Mouse (Mus musculus) fibroblast of lung, adult 2 months (primary cell): ENCODE results near the gene Bod1.
A peak's percentile ranks its signal among the peaks of the same experiment; 100 is the strongest.

Source experiments
- DNase-seq: peaks from one replicate; pipeline ENCODE4 v3.0.0-alpha.2; 2011; ENCODE audit warnings: low read depth

Gene Bod1

DNA sequence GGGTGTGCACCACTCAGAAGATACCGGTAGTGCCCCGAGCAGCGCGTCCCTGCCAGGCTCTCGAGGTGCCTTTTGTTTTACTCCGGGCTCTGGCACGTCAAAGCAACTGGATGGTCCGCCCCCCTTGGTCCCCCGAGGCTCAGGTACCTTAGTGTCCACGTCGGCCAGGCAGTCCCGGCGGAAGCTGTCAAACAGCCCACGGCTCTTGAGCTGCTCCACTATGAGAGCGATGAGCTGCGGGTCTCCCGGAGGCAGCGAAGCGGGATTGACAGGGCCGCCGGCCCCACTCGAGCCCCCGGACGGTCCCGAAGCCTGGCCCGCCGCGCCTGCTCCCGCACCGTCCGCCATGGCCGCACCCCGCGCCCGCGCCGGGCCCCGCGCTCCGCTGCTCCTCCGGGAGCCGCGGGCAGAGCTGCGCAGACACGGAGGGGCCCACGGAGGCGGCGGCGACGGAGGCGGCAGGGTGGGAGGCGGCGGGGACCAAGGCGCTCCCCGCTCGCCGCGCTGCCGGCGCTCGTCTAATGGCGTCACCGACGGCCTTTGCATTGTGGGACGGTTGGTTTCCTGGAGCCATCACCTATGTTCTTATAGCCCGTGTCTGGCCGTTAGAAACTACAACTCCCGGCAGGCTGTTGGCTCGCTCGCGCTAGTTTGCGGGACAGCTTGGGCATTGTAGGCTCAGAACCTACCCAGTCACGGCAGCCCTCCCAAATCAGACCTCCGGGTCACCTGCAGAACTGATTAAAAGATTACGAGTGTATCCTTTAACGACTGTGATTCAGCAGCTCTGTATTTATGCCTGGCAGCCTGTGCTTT is at the start of gene Bod1:
TSS of gene Bod1 (minus strand) at position 532 of the 816 bp plus-strand sequence.
- DNase-seq = peak; percentile 87

DNA sequence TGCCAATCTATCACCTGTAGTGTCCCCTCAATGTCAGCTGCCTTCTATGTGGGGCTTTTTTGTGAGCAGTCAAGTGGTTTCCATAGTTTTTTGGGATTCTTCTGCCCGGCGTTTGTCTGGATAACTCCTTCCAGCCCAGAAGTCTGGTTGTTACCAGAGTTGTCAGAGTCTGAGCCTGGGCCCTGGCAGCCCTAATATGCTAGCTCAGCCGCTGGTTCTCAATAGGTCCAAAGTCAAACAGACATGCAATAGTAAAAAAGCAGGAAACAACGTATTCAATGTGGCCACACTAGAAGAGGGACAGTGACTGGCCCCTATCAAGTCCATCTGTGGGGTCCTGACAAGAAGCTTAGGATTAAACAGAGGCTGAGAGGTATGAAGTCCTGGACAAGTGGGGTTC is 47.4 kb upstream of the Bod1 start:
- DNase-seq = no peak

DNA sequence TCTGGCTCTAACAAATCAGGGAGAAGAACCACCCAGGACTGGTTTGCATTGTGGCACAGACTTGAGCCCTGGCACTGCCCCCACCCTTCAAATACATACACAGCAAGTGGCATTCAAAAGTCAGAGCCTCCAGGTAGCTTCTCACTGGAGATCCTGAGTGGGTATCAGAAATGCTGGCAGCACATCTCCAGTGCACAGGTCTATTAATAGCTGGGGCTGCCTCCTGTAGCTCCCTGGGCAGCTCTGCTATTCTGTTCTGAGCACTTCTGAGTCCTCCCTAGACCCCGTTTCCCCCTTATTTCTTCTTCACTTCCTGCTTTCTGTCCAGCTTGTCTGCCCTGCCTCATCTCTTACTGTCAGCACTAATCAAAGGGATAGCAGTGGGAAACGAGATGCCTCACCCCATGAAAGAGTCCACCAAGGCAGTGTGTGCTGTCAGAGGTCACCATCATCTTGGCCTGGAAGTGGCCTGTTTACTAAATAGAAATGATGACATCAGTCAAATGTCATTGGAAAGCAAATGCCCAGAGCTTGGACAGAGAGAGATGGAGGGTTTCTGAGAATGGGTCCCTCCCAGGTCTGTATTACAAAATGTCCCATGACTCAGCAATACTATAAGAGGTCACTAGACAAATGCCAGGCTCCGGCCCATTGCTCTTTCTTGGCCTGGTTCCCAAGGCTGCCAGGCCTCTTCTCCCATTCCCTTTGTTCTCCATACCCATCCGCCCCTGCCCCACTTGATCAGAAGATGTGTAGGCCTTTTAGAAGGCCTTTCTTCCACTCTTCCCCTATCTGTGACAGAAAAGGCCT is 46.4 kb upstream of the Bod1 start:
- no peak for DNase-seq

DNA sequence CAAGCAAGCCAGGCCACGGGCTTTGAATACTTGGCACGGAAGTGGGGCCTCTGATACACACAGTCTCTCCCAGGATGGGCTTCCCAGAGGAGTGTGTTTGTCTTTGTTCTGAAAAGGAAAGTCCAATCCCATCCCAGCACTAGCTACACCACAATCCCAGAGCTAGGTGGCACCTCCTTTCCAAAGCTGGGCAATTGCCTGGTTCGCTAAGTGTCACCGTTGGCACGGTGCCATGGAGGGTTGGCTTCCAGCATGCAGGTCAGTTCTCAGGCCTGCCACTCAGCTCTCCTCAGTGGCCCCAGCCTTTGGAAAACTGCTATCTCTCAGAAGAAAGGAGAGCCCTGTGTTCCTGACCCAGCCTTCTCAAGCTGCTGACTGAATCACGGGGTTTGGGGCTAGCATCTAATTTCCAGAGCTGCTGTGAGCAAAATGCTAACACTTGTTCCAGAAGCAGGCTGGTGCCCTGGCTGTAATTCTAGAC is 42.0 kb upstream of the Bod1 start:
- peak; percentile 82 for DNase-seq

DNA sequence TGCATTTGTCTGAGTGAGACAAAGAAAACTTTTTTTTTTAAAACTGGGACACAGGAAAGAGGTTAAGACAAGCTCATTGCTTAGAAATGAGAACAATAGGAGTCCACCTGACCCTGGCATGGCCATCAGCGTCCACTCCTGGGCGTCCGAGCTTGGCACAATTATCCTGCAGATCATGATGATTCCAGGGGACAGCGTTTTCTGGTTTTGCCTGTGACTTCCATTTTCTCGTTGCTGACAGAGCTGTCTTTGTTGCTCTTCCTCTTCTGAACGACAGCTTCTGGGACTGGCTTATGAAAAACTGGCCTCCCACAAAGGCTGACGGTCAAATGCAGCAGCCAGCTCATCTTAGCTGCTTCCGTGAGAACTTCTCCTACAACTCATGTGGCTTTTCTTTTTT is 41.4 kb upstream of the Bod1 start:
- peak; percentile 27 for DNase-seq

- DNase-seq = no peak
Measured at GRCm38 (mm10) chr11:31707771-31708170, 36.1 kb upstream of the Bod1 start.

- no peak for DNase-seq
Measured at GRCm38 (mm10) chr11:31703173-31703572, 31.5 kb upstream of the Bod1 start.

GRCm38 (mm10) chr11:31701901-31702300 is 30.2 kb upstream of the Bod1 start:
- DNase-seq = no peak

GRCm38 (mm10) chr11:31699502-31699901 is 27.8 kb upstream of the Bod1 start:
- DNase-seq = no peak

DNA sequence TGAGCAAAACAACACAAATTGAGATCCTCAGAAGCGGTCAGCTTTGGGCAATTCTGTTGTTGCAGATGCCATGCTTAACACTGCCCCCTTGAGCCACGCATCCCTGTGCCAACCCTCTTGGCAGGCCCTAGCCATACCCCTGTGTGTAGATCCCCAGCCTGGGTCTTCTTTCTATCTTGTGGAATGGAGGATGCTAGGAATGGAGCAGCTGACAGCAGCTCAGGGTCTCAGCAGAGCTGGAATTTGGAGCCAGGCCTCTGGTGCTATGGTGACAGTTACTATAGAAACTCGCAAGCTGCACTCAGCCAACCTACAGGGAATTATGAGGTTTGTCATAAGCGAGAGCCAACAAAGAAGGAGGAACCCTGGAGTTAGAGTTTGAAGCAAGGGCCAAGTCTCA is 23.1 kb upstream of the Bod1 start:
- DNase-seq = no peak

- no peak for DNase-seq
Measured at GRCm38 (mm10) chr11:31694109-31694508, 22.4 kb upstream of the Bod1 start.

GRCm38 (mm10) chr11:31693322-31693721 is 21.6 kb upstream of the Bod1 start:
- no peak for DNase-seq

- DNase-seq = no peak
Measured at GRCm38 (mm10) chr11:31688956-31689355, 17.3 kb upstream of the Bod1 start.

- DNase-seq = no peak
Measured at GRCm38 (mm10) chr11:31684913-31685567, 13.4 kb upstream of the Bod1 start.

DNA sequence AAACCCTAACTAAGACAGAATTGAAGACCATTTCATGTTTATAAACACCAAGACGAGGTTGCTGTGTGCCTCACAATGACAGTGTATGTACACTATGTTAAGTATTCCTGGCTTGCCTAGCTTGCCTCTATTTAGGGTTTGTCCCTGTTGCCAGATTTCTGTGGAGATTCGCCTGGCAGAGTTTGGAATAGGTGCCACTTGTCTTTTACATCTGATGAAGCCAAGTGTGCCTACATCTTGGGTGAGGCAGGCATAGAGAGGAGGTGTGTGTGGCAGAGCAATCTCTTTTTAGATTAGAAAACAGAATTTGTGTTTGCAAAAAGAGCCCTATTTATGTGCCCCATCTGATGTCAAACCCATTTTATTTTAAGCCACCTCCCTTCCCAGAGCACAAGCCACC is 12.4 kb upstream of the Bod1 start:
- DNase-seq = no peak

DNA sequence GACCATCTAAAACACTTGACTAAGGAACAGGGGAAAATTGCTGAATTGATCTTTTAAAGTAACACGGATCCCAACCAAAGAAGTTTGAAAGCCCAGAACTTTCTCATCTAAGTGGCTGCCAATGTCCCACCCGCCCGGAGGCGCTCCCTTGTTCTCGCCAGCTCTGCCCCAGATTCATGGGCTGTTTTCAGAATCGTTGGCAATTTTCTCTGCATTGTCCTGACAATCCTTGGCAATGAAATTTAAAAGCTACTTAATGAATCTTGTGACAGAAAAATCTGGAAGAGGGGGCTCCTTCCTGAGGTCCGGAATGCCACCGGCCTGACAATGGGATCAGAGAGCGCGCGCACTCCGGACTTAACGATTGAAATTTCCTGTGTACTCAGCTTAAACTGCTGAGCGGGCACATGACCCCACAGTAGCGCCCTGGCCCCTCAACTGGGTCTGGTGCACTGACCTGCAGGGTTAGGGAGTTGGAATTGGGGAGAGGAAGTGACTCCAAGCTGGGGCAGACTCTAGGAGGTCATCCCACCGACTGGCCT is 8.2 kb upstream of the Bod1 start:
- no peak for DNase-seq

- DNase-seq = no peak
Measured at GRCm38 (mm10) chr11:31677309-31677708, 5.6 kb upstream of the Bod1 start.

- DNase-seq = no peak
Measured at GRCm38 (mm10) chr11:31676661-31677252, 5.1 kb upstream of the Bod1 start.

DNA sequence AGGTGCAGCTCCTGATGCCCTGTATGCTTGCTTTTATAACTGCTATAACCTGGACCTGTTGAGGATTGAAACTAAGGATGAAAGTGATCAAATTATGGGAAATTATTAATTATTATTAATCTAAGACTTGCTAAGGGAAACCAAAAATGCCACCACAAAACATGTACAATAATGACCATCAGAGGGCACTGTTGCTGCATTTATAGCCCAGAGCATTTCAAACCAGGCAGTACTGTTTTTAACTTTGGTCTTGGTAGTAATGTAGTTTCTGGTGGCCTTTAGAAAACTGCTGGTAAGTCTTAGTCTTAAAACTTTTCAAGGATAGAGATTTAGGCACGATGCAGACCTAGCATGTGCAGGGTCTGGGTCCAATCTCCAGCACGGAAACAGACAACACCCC is 3.7 kb upstream of the Bod1 start:
- DNase-seq = peak; percentile 44

- no peak for DNase-seq
Measured at GRCm38 (mm10) chr11:31672170-31672563, 482 bp upstream of the Bod1 start.

DNA sequence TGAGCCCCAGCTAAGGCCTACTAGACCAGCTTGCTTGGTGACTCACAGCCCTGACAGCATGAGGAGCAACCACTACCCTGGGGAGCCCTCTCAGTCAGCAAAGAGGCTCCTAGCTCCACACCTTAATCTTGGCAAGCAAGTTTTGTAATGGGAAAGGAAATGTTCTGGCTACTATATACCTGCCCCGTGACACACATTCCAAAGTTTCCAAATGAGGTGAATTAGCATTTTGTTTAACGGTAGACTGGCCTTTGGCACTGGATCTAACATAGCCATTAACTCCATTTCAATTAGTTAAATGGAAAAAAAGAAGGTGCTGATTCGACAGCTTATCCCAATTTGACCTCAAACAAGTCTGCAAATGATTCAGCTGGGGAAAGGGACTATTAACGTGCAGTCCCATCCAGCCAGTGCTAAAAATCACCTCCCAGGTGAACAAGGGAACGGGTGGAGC is 1.2 kb downstream of the Bod1 start:
- DNase-seq = no peak
